Mouse (Mus musculus) E14TG2a.4 (cell line): ENCODE results near the gene Gm21637.
"Not testable (repeated sequence)": the region's sequence is repeated elsewhere in the genome, so short reads cannot be mapped to it uniquely, and the experiment has no call there.

Experiments
- H3K27me3 ChIP-seq: 2 replicates; pipeline ENCODE4 v1.6.1; 2014; ENCODE audit warnings: low read length, control low read depth; ENCODE audit not compliant: insufficient read depth
- H3K36me3 ChIP-seq: 2 replicates; pipeline ENCODE4 v1.6.1; 2014; ENCODE audit warnings: low read length, control low read depth; ENCODE audit not compliant: insufficient read depth
- H3K4me1 ChIP-seq: replicated peaks from 2 replicates; pipeline ENCODE4 v1.6.1; 2014; ENCODE audit warnings: low read depth, low read length, control low read depth
- H3K4me3 ChIP-seq: replicated peaks from 2 replicates; pipeline ENCODE4 v1.5.1; 2014; ENCODE audit warnings: mild to moderate bottlenecking, low read length
- H3K9me3 ChIP-seq: 2 replicates; pipeline ENCODE4 v1.6.1; 2014; ENCODE audit warnings: low read length, control low read depth

The Gm21637 gene

GRCm38 (mm10) chrX:31961744-31962143 lies at the start of gene Gm21637:
Gene Gm21637 (plus strand): TSS chrX:31962044.
- not testable (repeated sequence) for H3K27me3 ChIP-seq, H3K36me3 ChIP-seq, H3K4me3 ChIP-seq, H3K9me3 ChIP-seq, H3K4me1 ChIP-seq
